Mouse (Mus musculus) myocyte (in vitro differentiated cells): ENCODE measurements at regions not wholly inside any gene's neighbourhood (a gene's known extent, or its start where the extent isn't known, plus 50 kb on each side); places are given as distances from the start of the nearest gene placed in this dataset.

ENCODE experiments used
- H3K27me3 ChIP-seq: one replicate; pipeline ENCODE4 v1.6.1; 2011; ENCODE audit not compliant: control insufficient read depth, insufficient read depth, insufficient read length
- H3K36me3 ChIP-seq: one replicate; pipeline ENCODE4 v1.6.1; 2011; ENCODE audit not compliant: control insufficient read depth, insufficient read depth
- H3K4me2 ChIP-seq: one replicate; pipeline ENCODE4 v1.6.1; 2011; ENCODE audit warnings: low read depth, control low read depth
- H3K4me3 ChIP-seq: one replicate; pipeline ENCODE4 v1.5.1; 2011; ENCODE audit warnings: mild to moderate bottlenecking, control low read depth, moderate library complexity
- H3K79me2 ChIP-seq: one replicate; pipeline ENCODE4 v1.6.1; 2011; ENCODE audit not compliant: control insufficient read depth, insufficient read depth
- H3ac ChIP-seq: one replicate; pipeline ENCODE4 v1.6.1; 2011; ENCODE audit not compliant: control insufficient read depth, insufficient read length
- CEBPB ChIP-seq: IDR thresholded peaks from 2 replicates; pipeline ENCODE4 v1.6.1; 2011; ENCODE audit warnings: mild to moderate bottlenecking, moderate library complexity; ENCODE audit not compliant: poor library complexity, insufficient read depth, severe bottlenecking
- E2F4 ChIP-seq: IDR thresholded peaks from one replicate; pipeline ENCODE4 v1.6.1; 2011; ENCODE audit warnings: mild to moderate bottlenecking, control low read depth, moderate library complexity; ENCODE audit not compliant: insufficient read depth
- MAX ChIP-seq: IDR thresholded peaks from one replicate; pipeline ENCODE4 v1.6.1; 2011; ENCODE audit warnings: low read depth, mild to moderate bottlenecking, control low read depth
- MYOD1 ChIP-seq, 3 experiments: IDR thresholded peaks; one replicate each; pipeline ENCODE4 v1.6.1; 2011; ENCODE audit warnings: control low read depth in 2 of 3, low read depth in 2 of 3, mild to moderate bottlenecking in 2 of 3, moderate library complexity in 1 of 3; ENCODE audit not compliant: insufficient read length in 2 of 3, control insufficient read depth in 1 of 3
- MYOG ChIP-seq, 3 experiments: IDR thresholded peaks; one replicate each; pipeline ENCODE4 v1.6.1; 2011; ENCODE audit warnings: control low read depth in 2 of 3, low read depth in 2 of 3, mild to moderate bottlenecking in 2 of 3; ENCODE audit not compliant: insufficient read length in 2 of 3, control insufficient read depth in 1 of 3, insufficient read depth in 1 of 3
- POLR2A ChIP-seq: IDR thresholded peaks from one replicate; pipeline ENCODE4 v1.6.1; 2011; ENCODE audit warnings: low read depth, mild to moderate bottlenecking, control low read depth, moderate library complexity; ENCODE audit not compliant: insufficient read length
- POLR2AphosphoS2 ChIP-seq: IDR thresholded peaks from one replicate; pipeline ENCODE4 v1.6.1; 2011; ENCODE audit warnings: low read depth, control low read depth; ENCODE audit not compliant: insufficient read length
- REST ChIP-seq: IDR thresholded peaks from one replicate; pipeline ENCODE4 v1.6.1; 2011; ENCODE audit warnings: mild to moderate bottlenecking, control low read depth, moderate library complexity; ENCODE audit not compliant: insufficient read depth, insufficient read length
- SRF ChIP-seq: IDR thresholded peaks from one replicate; pipeline ENCODE4 v1.6.1; 2011; ENCODE audit warnings: low read depth; ENCODE audit not compliant: control insufficient read depth, insufficient read length
- TCF3 ChIP-seq: IDR thresholded peaks from one replicate; pipeline ENCODE4 v1.6.1; 2011; ENCODE audit warnings: low read depth, control low read depth; ENCODE audit not compliant: insufficient read length
- USF1 ChIP-seq: IDR thresholded peaks from one replicate; pipeline ENCODE4 v1.6.1; 2011; ENCODE audit warnings: low read depth, mild to moderate bottlenecking, control low read depth, moderate library complexity

DNA sequence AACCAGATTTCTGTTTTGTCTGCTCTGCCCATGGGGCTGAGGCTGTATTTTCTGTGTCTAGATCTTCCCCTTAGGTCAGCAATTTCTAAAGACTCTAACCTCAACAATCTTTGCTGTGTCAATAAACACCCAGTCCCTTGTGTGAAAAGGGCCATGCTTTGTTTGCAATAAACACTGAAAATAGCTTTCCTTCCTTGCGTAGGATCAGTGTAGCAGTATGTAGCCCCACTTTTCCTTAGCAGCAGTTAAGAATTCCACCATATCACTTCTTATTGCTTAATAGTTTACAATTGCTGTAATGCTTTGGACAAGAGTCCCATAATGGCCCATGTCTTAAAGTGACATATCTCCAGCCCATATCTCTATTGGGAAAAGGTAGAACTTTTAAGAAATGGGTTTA lies 205.3 kb downstream of the Lnpk start:
- no peak overlapping the region for H3K4me2 ChIP-seq

GRCm38 (mm10) chr2:74373056-74373455 lies 206.2 kb downstream of the Lnpk start:
- Histone ChIP-seq H3K4me2 (no peak overlapping the region), H3ac (no peak overlapping the region), H3K36me3 (no peaks in the 10 kb centered on the region), H3K27me3 (no peaks in the 10 kb centered on the region), H3K79me2 (no peaks in the 10 kb centered on the region), H3K4me3 (no peak overlapping the region)
- TF ChIP-seq MYOD1 (IDR thresholded peaks at IDR 0.05; ENCODE audit: control insufficient read depth in 1 of 3, insufficient read length in 2 of 3, low read depth in 2 of 3) = no peak
- no peak for TF ChIP-seq REST
- no peak for TF ChIP-seq POLR2AphosphoS2
- no peak for TF ChIP-seq MYOG (IDR thresholded peaks at IDR 0.05; ENCODE audit: control insufficient read depth in 1 of 3, insufficient read depth in 1 of 3, insufficient read length in 2 of 3, low read depth in 2 of 3)

More for the DNA sequence above, 205.3 kb downstream of the Lnpk start:
- Histone ChIP-seq H3ac (no peak overlapping the region), H3K4me3 (no peak overlapping the region), H3K79me2 (no peaks in the 10 kb centered on the region), H3K36me3 (no peaks in the 10 kb centered on the region), H3K27me3 (no peaks in the 10 kb centered on the region)
- TF ChIP-seq TCF3 = no peak
- no peak for TF ChIP-seq CEBPB
- no peak for TF ChIP-seq POLR2A
- no peak for TF ChIP-seq MAX
- TF ChIP-seq USF1 = no peak
- TF ChIP-seq SRF = no peak
- no peak for TF ChIP-seq E2F4
- no peak for TF ChIP-seq MYOG (IDR thresholded peaks at IDR 0.05; ENCODE audit: control insufficient read depth in 1 of 3, insufficient read depth in 1 of 3, insufficient read length in 2 of 3, low read depth in 2 of 3)

GRCm38 (mm10) chr2:74363255-74363654 lies 216.0 kb downstream of the Lnpk start:
- no peaks in the 10 kb centered on the region for H3K36me3 ChIP-seq
- no peak overlapping the region for H3K4me2 ChIP-seq
- no peak for TF ChIP-seq POLR2A
- TF ChIP-seq MAX = no peak
- TF ChIP-seq MYOG (IDR thresholded peaks at IDR 0.05; ENCODE audit: control insufficient read depth in 1 of 3, insufficient read depth in 1 of 3, insufficient read length in 2 of 3, low read depth in 2 of 3) = peak in 1 of 3 experiments; percentile 22
- TF ChIP-seq USF1 = no peak
- TF ChIP-seq MYOD1 (IDR thresholded peaks at IDR 0.05; ENCODE audit: control insufficient read depth in 1 of 3, insufficient read length in 2 of 3, low read depth in 2 of 3) = peak in 1 of 3 experiments; percentile 52
- TF ChIP-seq SRF = no peak
- TF ChIP-seq POLR2AphosphoS2 = no peak
- H3K27me3 ChIP-seq = peaks cover 7% of the 10 kb centered on the region
- no peak overlapping the region for H3ac ChIP-seq
- no peaks in the 10 kb centered on the region for H3K79me2 ChIP-seq
- no peak overlapping the region for H3K4me3 ChIP-seq

- Histone ChIP-seq H3ac (no peak overlapping the region), H3K4me2 (no peak overlapping the region), H3K79me2 (no peaks in the 10 kb centered on the region), H3K36me3 (no peaks in the 10 kb centered on the region), H3K4me3 (no peak overlapping the region), H3K27me3 (peaks cover 7% of the 10 kb centered on the region)
- TF ChIP-seq MYOD1 (IDR thresholded peaks at IDR 0.05; ENCODE audit: control insufficient read depth in 1 of 3, insufficient read length in 2 of 3, low read depth in 2 of 3) = peak in 1 of 3 experiments; percentile 20
- TF ChIP-seq E2F4 = no peak
These were observed 224.6 kb downstream of the Lnpk start for GRCm38 (mm10) chr2:74354591-74354990.

DNA sequence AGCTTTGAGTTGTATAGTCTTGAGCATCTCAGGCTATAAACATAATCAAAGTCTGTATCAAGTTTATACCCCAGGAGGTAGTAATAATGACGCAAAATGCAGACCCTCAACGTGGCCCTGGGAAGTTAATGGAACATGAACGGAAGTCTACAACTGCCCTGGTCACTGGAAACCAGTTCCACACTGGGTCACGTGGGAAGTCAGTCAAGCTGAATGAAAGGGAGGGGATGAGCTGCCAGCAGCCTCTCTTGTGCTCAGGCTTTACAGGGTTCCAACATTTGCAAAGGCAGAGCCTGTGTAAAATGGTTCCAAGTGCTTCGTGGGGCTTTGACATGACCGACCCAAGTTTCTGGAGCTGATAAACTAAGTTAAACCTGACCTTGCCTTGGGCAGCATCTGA lies 229.4 kb downstream of the Lnpk start:
- no peaks in the 10 kb centered on the region for H3K79me2 ChIP-seq
- H3ac ChIP-seq = no peak overlapping the region
- H3K4me3 ChIP-seq = no peak overlapping the region
- H3K36me3 ChIP-seq = no peaks in the 10 kb centered on the region
- H3K27me3 ChIP-seq = no peaks in the 10 kb centered on the region
- no peak overlapping the region for H3K4me2 ChIP-seq
- TF ChIP-seq REST (no peak), USF1 (no peak), POLR2AphosphoS2 (no peak), TCF3 (no peak), MAX (no peak), MYOG (IDR thresholded peaks at IDR 0.05; ENCODE audit: control insufficient read depth in 1 of 3, insufficient read depth in 1 of 3, insufficient read length in 2 of 3, low read depth in 2 of 3) (no peak), POLR2A (no peak)

- no peak overlapping the region for H3K4me2 ChIP-seq
These were observed 272.9 kb downstream of the Lnpk start for GRCm38 (mm10) chr2:74306301-74306700.

More at GRCm38 (mm10) chr2:74306301-74306700, 272.9 kb downstream of the Lnpk start:
- H3K4me3 ChIP-seq = no peak overlapping the region
- H3K36me3 ChIP-seq = no peaks in the 10 kb centered on the region
- TF ChIP-seq MYOD1 (IDR thresholded peaks at IDR 0.05; ENCODE audit: control insufficient read depth in 1 of 3, insufficient read length in 2 of 3, low read depth in 2 of 3) = no peak
- no peak for TF ChIP-seq MAX
- no peak for TF ChIP-seq REST
- no peak for TF ChIP-seq POLR2AphosphoS2
- TF ChIP-seq CEBPB = no peak
- TF ChIP-seq MYOG (IDR thresholded peaks at IDR 0.05; ENCODE audit: control insufficient read depth in 1 of 3, insufficient read depth in 1 of 3, insufficient read length in 2 of 3, low read depth in 2 of 3) = no peak
- no peak for TF ChIP-seq POLR2A
- TF ChIP-seq E2F4 = no peak
- no peak for TF ChIP-seq USF1
- TF ChIP-seq TCF3 = no peak
- no peaks in the 10 kb centered on the region for H3K79me2 ChIP-seq
- no peaks in the 10 kb centered on the region for H3K27me3 ChIP-seq
- no peak overlapping the region for H3ac ChIP-seq
